Mouse (Mus musculus) heart, embryonic 11.5 days (tissue): Measurements from ENCODE around the gene Carf. TPM values are rescaled to one million over a fixed set of nuclear protein-coding genes. Genes with fewer than 3 reads are reported as not detected.

Experiments used
- ATAC-seq: fragments of 200-750 bp; cut with Nextera tagmentation; replicated peaks from 2 replicates; pipeline ENCODE4 v1.8.0; 2017; ENCODE audit warnings: moderate library complexity; ENCODE audit not compliant: insufficient number of reproducible peaks, low FRiP score, low TSS enrichment
- H3K27ac ChIP-seq: fragments of 300-500 bp; sonication (generic); 2 replicates; pipeline ENCODE4 v1.5.1; 2014; ENCODE audit warnings: mild to moderate bottlenecking, low read depth, low read length
- H3K27me3 ChIP-seq: fragments of 300-500 bp; sonication (generic); 2 replicates; pipeline ENCODE4 v1.6.1; 2014; ENCODE audit warnings: mild to moderate bottlenecking, low read length, mixed read lengths; ENCODE audit not compliant: control insufficient read depth, insufficient read depth
- H3K36me3 ChIP-seq: fragments of 300-500 bp; sonication (generic); 2 replicates; pipeline ENCODE4 v1.6.1; 2014; ENCODE audit warnings: mild to moderate bottlenecking, low read length, moderate library complexity, mixed read lengths; ENCODE audit not compliant: control insufficient read depth, insufficient read depth
- H3K4me1 ChIP-seq: fragments of 300-500 bp; sonication (generic); 2 replicates; pipeline ENCODE4 v1.6.1; 2014; ENCODE audit warnings: low read length; ENCODE audit not compliant: control insufficient read depth, insufficient read depth
- H3K4me2 ChIP-seq: fragments of 300-500 bp; sonication (generic); 2 replicates; pipeline ENCODE4 v1.6.1; 2014; ENCODE audit warnings: mild to moderate bottlenecking, moderate library complexity
- H3K4me3 ChIP-seq: fragments of 300-500 bp; sonication (generic); 2 replicates; pipeline ENCODE4 v1.5.1; 2014; ENCODE audit warnings: low read depth, low read length
- H3K9ac ChIP-seq: fragments of 300-500 bp; sonication (generic); 2 replicates; pipeline ENCODE4 v1.6.1; 2014; ENCODE audit warnings: mild to moderate bottlenecking, low read depth, low read length, moderate library complexity
- H3K9me3 ChIP-seq: fragments of 300-500 bp; sonication (generic); replicated peaks from 2 replicates; pipeline ENCODE4 v1.6.1; 2016; ENCODE audit warnings: low read length; ENCODE audit not compliant: control insufficient read depth
- WGBS: fragments of 180-500 bp; shearing (Covaris S2); extraction: QIAGEN DNeasy Blood & Tissue Kit; methylation state at CpG from one replicate; pipeline ENCODE4 v1.1.7; 2014; ENCODE audit not compliant: insufficient replicate concordance; 5-methylcytosine and 5-hydroxymethylcytosine counted together
- polyA plus RNA-seq: library from polyadenylated mRNA; unstranded; fragments of >200 nt; fragmentation: Nextera tagmentation; extraction: Ambion mirVana; gene quantifications from 2 replicates; pipeline ENCODE4 v1.2.1, GENCODE M21; 2014

Carf gene
- polyA plus RNA-seq, 1 experiment from 2014 or later, result 6.1 TPM

DNA sequence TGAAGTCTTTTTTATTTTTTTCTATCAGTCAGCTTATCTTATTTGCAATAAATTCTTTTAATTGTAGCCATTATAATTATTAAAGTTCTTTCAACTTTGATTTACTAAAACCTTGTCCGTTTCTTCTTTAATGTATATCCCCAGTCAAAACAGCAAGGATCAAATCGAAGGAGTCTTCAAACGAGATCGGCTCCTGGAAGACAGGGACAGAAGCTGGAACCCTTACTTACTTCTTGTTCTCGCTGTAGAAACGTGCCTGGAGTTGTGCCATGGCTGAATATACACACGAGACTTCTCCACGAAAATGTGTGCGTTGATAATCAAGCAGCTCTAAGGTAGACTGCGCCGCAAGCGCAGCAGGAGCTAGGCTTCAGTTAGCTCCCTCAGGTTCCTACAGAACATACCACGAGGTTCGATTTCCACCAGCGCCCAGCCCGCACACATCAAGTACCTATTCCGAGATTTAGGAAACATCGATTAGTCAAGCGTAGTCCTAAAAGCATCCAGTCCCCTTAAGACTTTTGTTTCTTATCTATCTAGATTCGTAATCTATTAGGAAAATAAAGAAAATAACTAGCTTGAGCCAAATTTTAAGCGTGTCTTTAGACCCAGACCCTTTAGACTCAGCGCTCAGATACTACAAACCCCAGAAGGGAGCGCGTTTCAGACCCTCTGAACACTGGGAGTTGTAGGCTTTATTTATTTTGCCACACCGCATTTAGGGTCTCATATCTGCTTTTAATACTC lies 597 bp upstream of the Carf start:
- Histone ChIP-seq H3K36me3 (peaks cover 5% of the 10 kb centered on the region; the same call in 1 of the 2 replicates), H3K9ac (peak overlapping the region; percentile 96), H3K27ac (peak overlapping the region; percentile 98; the same call in 1 of the 2 replicates), H3K9me3 (no peaks in the 10 kb centered on the region), H3K4me3 (peak overlapping the region; percentile 92), H3K4me2 (peak overlapping the region; percentile 86), H3K27me3 (no peaks in the 10 kb centered on the region), H3K4me1 (0 out of 2 replicates have a peak, but pooled peaks cover 3% of the 10 kb centered on the region)
- WGBS, result under 1% methylated on average over 25 of the region's 25 CpGs
- ATAC-seq, result peak; percentile 80

GRCm38 (mm10) chr1:60098839-60099238 lies 792 bp downstream of the Carf start:
- Histone ChIP-seq H3K4me3 (peak overlapping the region; percentile 92), H3K27me3 (no peaks in the 10 kb centered on the region), H3K27ac (peak overlapping the region; percentile 98; the same call in 1 of the 2 replicates), H3K9ac (peak overlapping the region; percentile 96), H3K36me3 (peaks cover 5% of the 10 kb centered on the region; the same call in 1 of the 2 replicates), H3K4me2 (peak overlapping the region; percentile 86), H3K9me3 (no peaks in the 10 kb centered on the region), H3K4me1 (0 out of 2 replicates have a peak, but pooled peaks cover 3% of the 10 kb centered on the region)
- 13% methylated on average over 9 of the region's 9 CpGs for WGBS
- ATAC-seq, result no peak

DNA sequence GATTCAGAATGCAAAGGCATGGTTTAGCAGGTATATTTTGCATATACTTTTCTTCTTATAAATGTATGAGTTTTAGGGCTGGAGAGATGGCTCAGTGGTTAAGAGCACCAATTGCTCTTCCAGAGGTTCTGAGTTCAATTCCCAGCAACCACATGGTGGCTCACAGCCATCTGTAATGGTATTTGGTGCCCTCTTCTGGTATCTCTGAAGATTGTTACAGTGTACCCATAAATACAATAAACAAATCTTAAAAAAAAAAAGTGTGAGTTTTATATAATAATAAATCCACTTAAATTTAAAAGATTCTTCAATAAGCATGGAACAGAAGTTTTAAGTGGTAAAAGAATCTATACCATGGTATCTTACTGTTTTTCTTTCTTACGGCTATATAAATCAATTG lies 6.5 kb downstream of the Carf start:
- ATAC-seq, result no peak
- H3K36me3 ChIP-seq, result peaks cover 9% of the 10 kb centered on the region; the same call in 1 of the 2 replicates
- no peaks in the 10 kb centered on the region for H3K9me3 ChIP-seq
- H3K27ac ChIP-seq, result no peak overlapping the region
- no peak overlapping the region for H3K4me3 ChIP-seq
- 97% methylated on average over 1 of the region's 1 CpGs for WGBS
- H3K4me2 ChIP-seq, result no peak overlapping the region
- H3K4me1 ChIP-seq, result no peaks in the 10 kb centered on the region
- no peaks in the 10 kb centered on the region for H3K27me3 ChIP-seq
- H3K9ac ChIP-seq, result no peak overlapping the region

GRCm38 (mm10) chr1:60117721-60118455 lies 19.8 kb downstream of the Carf start:
- Histone ChIP-seq H3K9ac (no peak overlapping the region), H3K4me3 (no peak overlapping the region), H3K4me2 (no peak overlapping the region), H3K9me3 (no peaks in the 10 kb centered on the region), H3K4me1 (no peaks in the 10 kb centered on the region), H3K27ac (no peak overlapping the region), H3K27me3 (no peaks in the 10 kb centered on the region), H3K36me3 (no peaks in the 10 kb centered on the region)
- 68% methylated on average over 7 of the region's 7 CpGs for WGBS
- no peak for ATAC-seq

DNA sequence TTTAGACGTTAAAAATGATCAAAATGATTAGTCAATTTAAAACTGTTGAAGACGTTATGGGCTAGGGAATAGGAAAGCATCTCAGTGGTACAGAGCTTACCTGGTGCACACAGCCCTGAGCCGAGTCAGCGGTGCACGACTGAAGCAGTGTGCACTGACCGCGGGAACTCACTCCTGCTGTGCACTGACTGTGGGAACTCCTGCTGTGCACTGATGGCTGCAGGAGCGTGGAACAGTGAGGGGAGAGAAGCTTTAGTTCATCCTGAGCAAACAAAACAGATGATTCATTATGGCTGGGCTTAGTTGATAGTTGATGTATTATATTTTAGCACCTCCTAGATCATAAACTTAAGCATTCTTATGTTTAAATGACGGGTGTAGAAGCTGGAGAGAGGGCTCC lies 39.3 kb downstream of the Carf start:
- Histone ChIP-seq H3K27ac (no peak overlapping the region), H3K4me1 (no peaks in the 10 kb centered on the region), H3K4me2 (no peak overlapping the region), H3K9ac (no peak overlapping the region), H3K4me3 (no peak overlapping the region), H3K36me3 (no peaks in the 10 kb centered on the region), H3K27me3 (no peaks in the 10 kb centered on the region), H3K9me3 (no peaks in the 10 kb centered on the region)
- WGBS, result 51% methylated on average over 9 of the region's 9 CpGs
- ATAC-seq, result no peak

- H3K27ac ChIP-seq, result no peak overlapping the region
- no peak for ATAC-seq
- H3K9me3 ChIP-seq, result no peaks in the 10 kb centered on the region
- H3K4me1 ChIP-seq, result no peaks in the 10 kb centered on the region
- no peak overlapping the region for H3K4me2 ChIP-seq
- H3K4me3 ChIP-seq, result no peak overlapping the region
- no peaks in the 10 kb centered on the region for H3K36me3 ChIP-seq
- H3K9ac ChIP-seq, result no peak overlapping the region
- 58% methylated on average over 5 of the region's 5 CpGs for WGBS
- no peaks in the 10 kb centered on the region for H3K27me3 ChIP-seq
Observed at GRCm38 (mm10) chr1:60152700-60153099, 54.7 kb downstream of the Carf start.

GRCm38 (mm10) chr1:60156651-60157050 lies 58.6 kb downstream of the Carf start:
- Histone ChIP-seq H3K4me1 (no peaks in the 10 kb centered on the region), H3K4me3 (no peak overlapping the region), H3K36me3 (no peaks in the 10 kb centered on the region), H3K9ac (no peak overlapping the region), H3K9me3 (no peaks in the 10 kb centered on the region), H3K4me2 (no peak overlapping the region), H3K27me3 (no peaks in the 10 kb centered on the region), H3K27ac (no peak overlapping the region)
- 67% methylated on average over 7 of the region's 7 CpGs for WGBS
- no peak for ATAC-seq

- Histone ChIP-seq H3K4me2 (no peak overlapping the region), H3K27me3 (no peaks in the 10 kb centered on the region), H3K9me3 (no peaks in the 10 kb centered on the region), H3K27ac (no peak overlapping the region), H3K4me3 (no peak overlapping the region), H3K36me3 (no peaks in the 10 kb centered on the region), H3K4me1 (no peaks in the 10 kb centered on the region), H3K9ac (no peak overlapping the region)
- ATAC-seq, result no peak
- 52% methylated on average over 3 of the region's 3 CpGs for WGBS
Observed at GRCm38 (mm10) chr1:60158411-60158810, 60.4 kb downstream of the Carf start.
